Mouse (Mus musculus): Measurements from ENCODE around the gene Fam207a. TPM values are rescaled to one million over a fixed set of nuclear protein-coding genes. Genes with fewer than 3 reads are reported as not detected.

Gene Fam207a
- polyA plus RNA-seq, 1 experiment from 2014 or later, result 38.8 TPM

GRCm38 (mm10) chr10:77442250-77442649, 73.3 kb downstream of the Fam207a start:
- WGBS (ENCODE audit: missing documents), result 89% methylated on average over 4 of the region's 4 CpGs

GRCm38 (mm10) chr10:77441812-77442211, 73.8 kb downstream of the Fam207a start:
- H3K79me2 ChIP-seq (ENCODE audit: inconsistent target), result no peaks in the 10 kb centered on the region
- H3K36me3 ChIP-seq (ENCODE audit: inconsistent target), result no peaks in the 10 kb centered on the region
- H3K27ac ChIP-seq, result no peak overlapping the region
- 92% methylated on average over 3 of the region's 3 CpGs for WGBS (ENCODE audit: missing documents)
- H3K4me3 ChIP-seq (ENCODE audit: inconsistent target), result no peak overlapping the region

More at GRCm38 (mm10) chr10:77442250-77442649, 73.3 kb downstream of the Fam207a start:
- H3K27ac ChIP-seq, result no peak overlapping the region
- no peaks in the 10 kb centered on the region for H3K79me2 ChIP-seq (ENCODE audit: inconsistent target)
- H3K4me3 ChIP-seq (ENCODE audit: inconsistent target), result no peak overlapping the region
- H3K36me3 ChIP-seq (ENCODE audit: inconsistent target), result no peaks in the 10 kb centered on the region

GRCm38 (mm10) chr10:77440841-77441755, 74.5 kb downstream of the Fam207a start:
- Histone ChIP-seq H3K36me3 (ENCODE audit: inconsistent target) (no peaks in the 10 kb centered on the region), H3K79me2 (ENCODE audit: inconsistent target) (no peaks in the 10 kb centered on the region), H3K4me3 (ENCODE audit: inconsistent target) (no peak overlapping the region), H3K27ac (no peak overlapping the region)
- 80% methylated on average over 19 of the region's 19 CpGs for WGBS (ENCODE audit: missing documents)

- Histone ChIP-seq H3K79me2 (ENCODE audit: inconsistent target) (no peaks in the 10 kb centered on the region), H3K36me3 (ENCODE audit: inconsistent target) (no peaks in the 10 kb centered on the region), H3K27ac (no peak overlapping the region), H3K4me3 (ENCODE audit: inconsistent target) (no peak overlapping the region)
- WGBS (ENCODE audit: missing documents), result 34% methylated on average over 6 of the region's 6 CpGs
These were observed 75.3 kb downstream of the Fam207a start for GRCm38 (mm10) chr10:77440286-77440685.

GRCm38 (mm10) chr10:77439026-77439425, 76.6 kb downstream of the Fam207a start:
- Histone ChIP-seq H3K4me3 (ENCODE audit: inconsistent target) (no peak overlapping the region), H3K79me2 (ENCODE audit: inconsistent target) (no peaks in the 10 kb centered on the region), H3K27ac (no peak overlapping the region), H3K36me3 (ENCODE audit: inconsistent target) (no peaks in the 10 kb centered on the region)
- 90% methylated on average over 3 of the region's 3 CpGs for WGBS (ENCODE audit: missing documents)

GRCm38 (mm10) chr10:77438021-77438420, 77.6 kb downstream of the Fam207a start:
- Histone ChIP-seq H3K36me3 (ENCODE audit: inconsistent target) (no peaks in the 10 kb centered on the region), H3K4me3 (ENCODE audit: inconsistent target) (no peak overlapping the region), H3K27ac (no peak overlapping the region), H3K79me2 (ENCODE audit: inconsistent target) (no peaks in the 10 kb centered on the region)
- WGBS (ENCODE audit: missing documents), result 71% methylated on average over 1 of the region's 1 CpGs

Other genes starting within 250 kb of the Fam207a start
- 0.04 to 0.91 TPM (median 0.16 TPM) in 3 replicates for gene Adarb1, start 97.5 kb downstream of the Fam207a start, polyA plus RNA-seq (2018)
- 418 to 531 TPM (median 505 TPM) in 3 replicates for gene Itgb2, start 14.5 kb upstream of the Fam207a start, polyA plus RNA-seq (2018)
- gene Pttg1ip, start 65.9 kb upstream of the Fam207a start, polyA plus RNA-seq (2018), result 99.5 to 103 TPM (median 102 TPM) in 3 replicates
- 105 to 245 TPM (median 141 TPM) in 3 replicates for gene Sumo3, start 90.3 kb upstream of the Fam207a start, polyA plus RNA-seq (2018)
- 3.3 TPM in 1 of 3 replicates, not detected in the others for gene Gm49325, start 90.4 kb upstream of the Fam207a start, polyA plus RNA-seq (2018)
- gene Ube2g2, start 106.5 kb upstream of the Fam207a start, polyA plus RNA-seq (2018), result 50.6 to 63.6 TPM (median 52.1 TPM) in 3 replicates
- gene Tspear, start 170.8 kb upstream of the Fam207a start, polyA plus RNA-seq (2018), result not detected in 3 replicates
- gene Gm19402, start 175.0 kb upstream of the Fam207a start, polyA plus RNA-seq (2018), result not detected in 3 replicates
- gene Gm9508, start 181.4 kb upstream of the Fam207a start, polyA plus RNA-seq (2018), result not detected in 3 replicates
- gene Gm10272, start 190.8 kb upstream of the Fam207a start, polyA plus RNA-seq (2018), result not detected in 3 replicates
- gene Gm10024, start 195.7 kb upstream of the Fam207a start, polyA plus RNA-seq (2018), result not detected in 3 replicates
- not detected in 3 replicates for gene Gm10142, start 200.0 kb upstream of the Fam207a start, polyA plus RNA-seq (2018)
- gene Krtap12-1, start 204.8 kb upstream of the Fam207a start, polyA plus RNA-seq (2018), result not detected in 3 replicates
- gene Gm10100, start 210.7 kb upstream of the Fam207a start, polyA plus RNA-seq (2018), result not detected in 3 replicates
- not detected in 3 replicates for gene Gm18596, start 226.9 kb upstream of the Fam207a start, polyA plus RNA-seq (2018)
- gene Gm9736, start 235.6 kb upstream of the Fam207a start, polyA plus RNA-seq (2018), result not detected in 3 replicates
- not detected in 3 replicates for gene Gm3233, start 243.9 kb upstream of the Fam207a start, polyA plus RNA-seq (2018)

All from macrophage (primary cell).